Mouse (Mus musculus) midbrain, postnatal 0 days (tissue): ENCODE results near the gene Chrna7. TPM values are rescaled to one million over a fixed set of nuclear protein-coding genes. Genes with fewer than 3 reads are reported as not detected.

Experiments used
- ATAC-seq: fragments of 200-750 bp; cut with Nextera tagmentation; 2 replicates; pipeline ENCODE4 v1.8.0; 2017; ENCODE audit warnings: moderate number of reproducible peaks, mild to moderate bottlenecking, moderate TSS enrichment, moderate library complexity; ENCODE audit not compliant: low FRiP score
- DNase-seq: peaks from one replicate; pipeline ENCODE4 v3.0.0-alpha.2; 2015; ENCODE audit warnings: low spot score
- H3K27ac ChIP-seq: fragments of 300-500 bp; sonication (generic); 2 replicates; pipeline ENCODE4 v1.5.1; 2014; ENCODE audit warnings: low read depth, mild to moderate bottlenecking, low read length, mixed read lengths
- H3K27me3 ChIP-seq: fragments of 300-500 bp; sonication (generic); 2 replicates; pipeline ENCODE4 v1.6.1; 2014; ENCODE audit warnings: low read length, control low read depth, mixed read lengths; ENCODE audit not compliant: insufficient read depth
- H3K36me3 ChIP-seq: fragments of 300-500 bp; sonication (generic); 2 replicates; pipeline ENCODE4 v1.6.1; 2014; ENCODE audit warnings: low read length, control low read depth, mixed read lengths; ENCODE audit not compliant: insufficient read depth
- H3K4me1 ChIP-seq: fragments of 300-500 bp; sonication (generic); 2 replicates; pipeline ENCODE4 v1.6.1; 2014; ENCODE audit warnings: mild to moderate bottlenecking, control low read depth, antibody characterized with exemption, low read length, mixed read lengths; ENCODE audit not compliant: insufficient read depth
- H3K4me2 ChIP-seq: fragments of 300-500 bp; sonication (generic); 2 replicates; pipeline ENCODE4 v1.6.1; 2014; ENCODE audit warnings: low read depth, mild to moderate bottlenecking, low read length, mixed read lengths; ENCODE audit not compliant: poor library complexity, severe bottlenecking
- H3K4me3 ChIP-seq: fragments of 300-500 bp; sonication (generic); 2 replicates; pipeline ENCODE4 v1.5.1; 2014; ENCODE audit warnings: low read depth, mild to moderate bottlenecking, low read length, moderate library complexity
- H3K9ac ChIP-seq: fragments of 300-500 bp; sonication (generic); replicated peaks from 2 replicates; pipeline ENCODE4 v1.6.1; 2014; ENCODE audit warnings: mild to moderate bottlenecking, low read length, moderate library complexity, mixed read lengths; ENCODE audit not compliant: poor library complexity, severe bottlenecking
- H3K9me3 ChIP-seq: fragments of 300-500 bp; sonication (generic); 2 replicates; pipeline ENCODE4 v1.6.1; 2016; ENCODE audit warnings: low read length, control low read depth
- CTCF ChIP-seq: IDR thresholded peaks from 2 replicates; pipeline ENCODE4 v1.5.1; 2016; ENCODE audit warnings: antibody characterized with exemption, mild to moderate bottlenecking
- WGBS: fragments of 180-500 bp; shearing (Covaris S2); extraction: QIAGEN DNeasy Blood & Tissue Kit; methylation state at CpG from one replicate; pipeline ENCODE4 v1.1.7; 2014; 5-methylcytosine and 5-hydroxymethylcytosine counted together
- polyA plus RNA-seq: library from polyadenylated mRNA; unstranded; fragments of >200 nt; fragmentation: Nextera tagmentation; extraction: Ambion mirVana; gene quantifications from 2 replicates; pipeline ENCODE4 v1.2.1, GENCODE M21; 2015
- total RNA-seq: library from RNA; depleted of rRNA; stranded (reverse); fragments of >200 nt; gene quantifications from 2 replicates; pipeline ENCODE4 v1.2.3, GENCODE M21; 2014; rRNA removed

Chrna7 gene
- total RNA-seq, result 31.2 and 34.1 TPM in 2 replicates
- polyA plus RNA-seq, result 5.5 and 7.3 TPM in 2 replicates

GRCm38 (mm10) chr7:63212084-63212723 is at the start of gene Chrna7:
Gene Chrna7, minus strand, starts transcription at chr7:63212569.
- Histone ChIP-seq H3K9ac (peak within 1 kb of the TSS; percentile 70), H3K4me3 (peak within 1 kb of the TSS; percentile 83), H3K4me2 (peak within 1 kb of the TSS; percentile 94), H3K4me1 (no peaks in the 10 kb centered on the region), H3K36me3 (no peaks in the 10 kb centered on the region), H3K27ac (no peak within 1 kb of the TSS), H3K27me3 (no peaks in the 10 kb centered on the region), H3K9me3 (no peaks in the 10 kb centered on the region)
- TF ChIP-seq CTCF, result peak; percentile 72
- under 1% methylated on average over 44 of the region's 73 CpGs for WGBS
- ATAC-seq (peak; percentile 93), DNase-seq (peak; percentile 81)

DNA sequence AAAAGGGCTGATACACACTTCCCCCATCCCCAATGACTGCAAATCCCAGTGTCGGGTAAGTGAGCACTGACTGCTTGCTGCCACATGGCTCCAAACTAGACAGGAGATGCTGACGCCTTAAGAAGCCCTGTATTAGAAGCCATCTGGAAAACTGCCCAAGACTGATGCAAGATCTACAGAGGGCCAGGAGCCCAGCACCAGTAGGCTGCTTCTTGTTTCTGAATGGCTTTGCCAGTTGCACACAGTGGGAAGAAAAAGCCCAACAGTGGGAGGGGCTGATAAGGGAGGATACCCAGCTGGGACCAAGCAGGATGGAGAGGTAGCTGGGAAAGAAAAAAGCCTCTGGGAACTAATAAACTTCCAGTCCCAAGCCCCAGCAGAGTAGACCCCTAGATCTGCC is 37.0 kb upstream of the Chrna7 start:
- H3K4me1 ChIP-seq, result no peaks in the 10 kb centered on the region
- no peaks in the 10 kb centered on the region for H3K9me3 ChIP-seq
- H3K27me3 ChIP-seq, result no peaks in the 10 kb centered on the region
- H3K4me3 ChIP-seq, result no peak overlapping the region
- DNase-seq (peak; percentile 17), ATAC-seq (no peak)
- no peak overlapping the region for H3K9ac ChIP-seq
- no peak overlapping the region for H3K27ac ChIP-seq
- no peak for TF ChIP-seq CTCF
- no peak overlapping the region for H3K4me2 ChIP-seq
- 70% methylated on average over 2 of the region's 2 CpGs for WGBS
- no peaks in the 10 kb centered on the region for H3K36me3 ChIP-seq

GRCm38 (mm10) chr7:63237852-63238516 is 25.6 kb upstream of the Chrna7 start:
- H3K27ac ChIP-seq, result no peak overlapping the region
- H3K4me2 ChIP-seq, result no peak overlapping the region
- WGBS, result 84% methylated on average over 3 of the region's 3 CpGs
- H3K36me3 ChIP-seq, result no peaks in the 10 kb centered on the region
- no peak overlapping the region for H3K4me3 ChIP-seq
- H3K27me3 ChIP-seq, result no peaks in the 10 kb centered on the region
- H3K9ac ChIP-seq, result no peak overlapping the region
- no peak for TF ChIP-seq CTCF
- no peaks in the 10 kb centered on the region for H3K9me3 ChIP-seq
- no peaks in the 10 kb centered on the region for H3K4me1 ChIP-seq
- DNase-seq (peak; percentile 35), ATAC-seq (no peak)

DNA sequence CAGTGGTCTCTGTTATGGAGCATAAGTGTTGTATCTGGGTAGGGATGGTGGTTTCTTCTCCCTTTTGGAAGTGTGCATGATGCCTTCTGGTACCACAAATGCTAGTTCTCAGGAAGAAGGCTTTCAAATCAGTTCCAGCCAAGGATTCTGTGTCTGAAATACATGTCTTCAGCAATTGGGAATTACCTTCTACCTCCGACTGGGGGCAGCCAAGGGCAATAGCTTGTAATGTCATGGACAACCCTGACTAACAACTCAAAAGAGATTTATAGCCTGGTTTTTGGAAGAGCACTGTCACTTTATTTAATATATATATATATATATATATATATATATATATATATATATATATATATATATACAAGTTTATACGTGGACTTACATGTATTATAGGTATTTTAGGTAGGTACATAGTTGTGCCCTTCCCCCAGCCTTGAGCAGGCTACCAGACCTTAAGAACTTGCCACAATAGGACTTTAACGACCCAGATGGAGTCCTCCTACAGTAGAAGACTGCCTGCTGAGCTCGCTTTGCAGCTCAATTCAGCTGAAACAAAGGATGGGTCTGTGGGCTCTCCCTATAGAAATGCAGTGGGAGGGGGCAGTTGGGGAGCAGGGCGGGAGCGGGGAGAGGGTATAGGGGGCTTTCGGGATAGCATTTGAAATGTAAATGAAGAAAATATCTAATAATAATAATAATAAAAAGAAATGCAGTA is 12.9 kb upstream of the Chrna7 start:
- no peaks in the 10 kb centered on the region for H3K4me1 ChIP-seq
- H3K4me3 ChIP-seq, result no peak overlapping the region
- H3K9me3 ChIP-seq, result no peaks in the 10 kb centered on the region
- H3K9ac ChIP-seq, result no peak overlapping the region
- H3K27me3 ChIP-seq, result no peaks in the 10 kb centered on the region
- ATAC-seq (no peak), DNase-seq (no peak)
- no peaks in the 10 kb centered on the region for H3K36me3 ChIP-seq
- 30% methylated on average over 7 of the region's 7 CpGs for WGBS
- H3K27ac ChIP-seq, result no peak overlapping the region
- H3K4me2 ChIP-seq, result no peak overlapping the region
- TF ChIP-seq CTCF, result no peak

- TF ChIP-seq CTCF, result no peak
- Histone ChIP-seq H3K27ac (no peak overlapping the region), H3K27me3 (no peaks in the 10 kb centered on the region), H3K36me3 (no peaks in the 10 kb centered on the region), H3K4me1 (no peaks in the 10 kb centered on the region), H3K4me2 (peak overlapping the region; percentile 94), H3K9me3 (no peaks in the 10 kb centered on the region), H3K9ac (peak overlapping the region; percentile 70), H3K4me3 (peak overlapping the region; percentile 83)
- WGBS, result 1% methylated on average over 13 of the region's 13 CpGs
- peak; percentile 2; the same call in 1 of the 2 replicates for ATAC-seq
- no peak for DNase-seq
Observed at GRCm38 (mm10) chr7:63211641-63212083, 707 bp downstream of the Chrna7 start.
